In the genomic region with DNA sequence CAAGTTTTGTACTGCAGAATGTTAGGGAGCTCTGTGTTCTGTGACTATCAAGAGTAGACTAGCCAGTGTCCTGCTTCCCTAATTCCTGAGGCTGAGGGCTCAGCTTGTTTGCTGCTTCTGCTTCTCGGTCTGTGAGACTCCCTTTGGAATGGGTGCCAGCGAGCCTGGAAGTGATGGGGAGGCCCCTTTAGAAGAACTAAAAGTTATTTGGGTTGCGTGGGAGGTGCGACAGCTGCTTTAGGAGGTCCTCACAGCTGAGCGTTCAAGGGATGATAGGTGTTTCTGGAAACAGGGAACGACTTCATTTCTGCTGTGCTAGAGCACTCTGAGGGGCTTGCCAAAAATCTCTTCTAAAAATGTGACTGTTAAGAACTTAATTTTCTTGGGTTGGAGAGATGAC, we compare ENCODE assay signal across 17 mouse cellular contexts.
DNase-seq lines count a peak whose midpoint lies in the region; ATAC-seq and TF ChIP-seq lines count a peak whose summit lies in the region.
"Had no signal": no experiment of that assay in that cellular context is flagged by ENCODE, and none has a peak within 500 bp of the region (broad histone marks: within the 10 kb centered on the region; RNA-seq: fewer than 3 reads in every experiment).

No protein-coding gene starts in this region.

- H3K36me3 ChIP-seq in myocyte (ENCODE audit: control insufficient read depth, insufficient read depth): no peaks in the 10 kb centered on the region
- no peaks in the 10 kb centered on the region for H3K36me3 ChIP-seq in kidney, embryonic 14.5 days (ENCODE audit: control insufficient read depth, insufficient read depth, low read length)
- H3K36me3 ChIP-seq: midbrain, embryonic 10.5 days had no signal

- no peaks in the 10 kb centered on the region for H3K9me3 ChIP-seq in kidney, embryonic 14.5 days (ENCODE audit: control insufficient read depth, low read length)
- H3K9me3 ChIP-seq: midbrain, embryonic 10.5 days had no signal

- H3K9ac ChIP-seq in kidney, embryonic 14.5 days (ENCODE audit: low read depth, low read length): no peak overlapping the region

- no peaks in the 10 kb centered on the region for H3K79me2 ChIP-seq in myocyte (ENCODE audit: control insufficient read depth, insufficient read depth)

- no peak overlapping the region for H3K27ac ChIP-seq in kidney, embryonic 14.5 days (ENCODE audit: low read depth, low read length)
- H3K27ac ChIP-seq in cerebellum, adult 2 months (ENCODE audit: insufficient read depth, low read length): no peak overlapping the region
- H3K27ac ChIP-seq: heart, adult 2 months; midbrain, embryonic 10.5 days had no signal

- no peaks in the 10 kb centered on the region for H3K27me3 ChIP-seq in myocyte (ENCODE audit: control insufficient read depth, insufficient read depth, insufficient read length)
- no peaks in the 10 kb centered on the region for H3K27me3 ChIP-seq in kidney, embryonic 14.5 days (ENCODE audit: control insufficient read depth, insufficient read depth, low read length)
- H3K27me3 ChIP-seq in cerebellum, adult 2 months (ENCODE audit: control insufficient read depth, insufficient read depth, low read length): no peaks in the 10 kb centered on the region
- H3K27me3 ChIP-seq: CH12.LX, Patski had no signal

- no peaks in the 10 kb centered on the region for H3K4me1 ChIP-seq in kidney, embryonic 14.5 days (ENCODE audit: control insufficient read depth, insufficient read depth, low read length)
- no peaks in the 10 kb centered on the region; the same call in 1 of the 2 replicates for H3K4me1 ChIP-seq in cerebellum, adult 2 months (ENCODE audit: control insufficient read depth, insufficient read depth, low read length)
- H3K4me1 ChIP-seq: midbrain, embryonic 10.5 days had no signal

- no peak overlapping the region for H3K4me2 ChIP-seq in myocyte (ENCODE audit: low read depth)
- H3K4me2 ChIP-seq in kidney, embryonic 14.5 days (replicated peaks; ENCODE audit: low read depth, low read length): no peak overlapping the region

- H3K4me3 ChIP-seq in myocyte: no peak overlapping the region
- H3K4me3 ChIP-seq in kidney, embryonic 14.5 days (ENCODE audit: low read length): no peak overlapping the region
- no peak overlapping the region for H3K4me3 ChIP-seq in cerebellum, adult 2 months (replicated peaks; ENCODE audit: insufficient read depth, low read depth, low read length)
- H3K4me3 ChIP-seq: heart, adult 2 months; midbrain, embryonic 10.5 days had no signal

- TF ChIP-seq CTCF in cerebellum, adult 2 months (IDR thresholded peaks at IDR 0.05; ENCODE audit: borderline replicate concordance, insufficient read depth, low read depth, low read length): no peak

- 67% methylated on average over 6 of the region's 6 CpGs for WGBS in kidney, embryonic 14.5 days
- 78% methylated on average over 6 of the region's 6 CpGs for WGBS in cerebellum, adult 2 months

- no peak overlapping the region for H3ac ChIP-seq in myocyte (ENCODE audit: control insufficient read depth, insufficient read length)

- no peak for ATAC-seq in kidney, embryonic 14.5 days (ENCODE audit: low FRiP score, low TSS enrichment)
- ATAC-seq: forebrain, embryonic 16.5 days; Patski had no signal

- TF ChIP-seq POLR2A in myocyte (IDR thresholded peaks at IDR 0.05; ENCODE audit: insufficient read length, low read depth): no peak
- TF ChIP-seq POLR2A in cerebellum, adult 2 months (IDR thresholded peaks at IDR 0.05; ENCODE audit: borderline replicate concordance, insufficient read depth, low read length): no peak

- DNase-seq in urinary bladder, postnatal 14 days (ENCODE audit: low spot score): peak; percentile 7
- no peak for DNase-seq in urinary bladder, postnatal 10 days (ENCODE audit: low spot score)
- peak; percentile 33 to 47 for DNase-seq in layer of hippocampus, adult 8-10 months (ENCODE audit: low spot score in 2 of 2)
- DNase-seq in adrenal gland, postnatal 4 days (ENCODE audit: low spot score in 2 of 2): no peak
- DNase-seq in cerebellum, adult 2 months: no peak
- DNase-seq: adrenal gland, postnatal 14 days; cerebellum, adult 18-20 months; embryo, embryonic 11 days; kidney, postnatal 4 days; liver had no signal

TF ChIP-seq in myocyte, 11 proteins besides CTCF, POLR2A, EP300 and RAD21:
- TF ChIP-seq E2F4 (IDR thresholded peaks at IDR 0.05; ENCODE audit: insufficient read depth): no peak
- TF ChIP-seq USF1 (IDR thresholded peaks at IDR 0.05; ENCODE audit: low read depth): no peak
- TF ChIP-seq MYOD1 (IDR thresholded peaks at IDR 0.05; ENCODE audit: control insufficient read depth in 1 of 3, insufficient read length in 2 of 3, low read depth in 2 of 3): peak in 2 of 3 experiments; percentile 80 to 81
- TF ChIP-seq TCF12 (IDR thresholded peaks at IDR 0.05; ENCODE audit: insufficient read depth, poor library complexity, severe bottlenecking): peak; percentile 48
- TF ChIP-seq REST (IDR thresholded peaks at IDR 0.05; ENCODE audit: insufficient read depth, insufficient read length): no peak
- TF ChIP-seq MYOG (IDR thresholded peaks at IDR 0.05; ENCODE audit: control insufficient read depth in 1 of 3, insufficient read depth in 1 of 3, insufficient read length in 2 of 3, low read depth in 2 of 3): peak in 2 of 3 experiments; percentile 30 to 64
- TF ChIP-seq TCF3 (IDR thresholded peaks at IDR 0.05; ENCODE audit: insufficient read length, low read depth): no peak
- TF ChIP-seq SRF (IDR thresholded peaks at IDR 0.05; ENCODE audit: control insufficient read depth, insufficient read length, low read depth): no peak
- no peak for TF ChIP-seq POLR2AphosphoS2 (IDR thresholded peaks at IDR 0.05; ENCODE audit: insufficient read length, low read depth)
- TF ChIP-seq CEBPB (IDR thresholded peaks at IDR 0.05; ENCODE audit: insufficient read depth, poor library complexity, severe bottlenecking): no peak
- TF ChIP-seq MAX (IDR thresholded peaks at IDR 0.05; ENCODE audit: low read depth): no peak
TF ChIP-seq in myocyte: peak in this region for 3.

Comparison
In these comparisons a context has a peak if more than half of its experiments do, and no peak if none do; other contexts are left out.
1. DNase-seq: peak in urinary bladder, postnatal 14 days (single experiment) and layer of hippocampus, adult 8-10 months (2 of 2); none in urinary bladder, postnatal 10 days (single experiment), adrenal gland, postnatal 4 days (0 of 2) and cerebellum, adult 2 months (0 of 2).